Mouse (Mus musculus) G1E (cell line): Measurements from ENCODE around the gene Gm26897.

ENCODE experiments used
- CTCF ChIP-seq: IDR thresholded peaks from 2 replicates; pipeline ENCODE4 v1.5.1; 2012; ENCODE audit warnings: low read depth, low read length, inconsistent platforms, mixed read lengths
- TAL1 ChIP-seq: conservative IDR thresholded peaks from 2 replicates; pipeline ENCODE4 v1.6.1; 2012; ENCODE audit warnings: low read depth, low read length, inconsistent platforms, mixed read lengths

GRCm38 (mm10) chr5:111709195-111709901 lies 24.4 kb upstream of the Gm26897 start:
- TF ChIP-seq CTCF: no peak
- TF ChIP-seq TAL1: no peak
